Mouse (Mus musculus): ENCODE measurements around the gene 4930523C07Rik.

Gene 4930523C07Rik

DNA sequence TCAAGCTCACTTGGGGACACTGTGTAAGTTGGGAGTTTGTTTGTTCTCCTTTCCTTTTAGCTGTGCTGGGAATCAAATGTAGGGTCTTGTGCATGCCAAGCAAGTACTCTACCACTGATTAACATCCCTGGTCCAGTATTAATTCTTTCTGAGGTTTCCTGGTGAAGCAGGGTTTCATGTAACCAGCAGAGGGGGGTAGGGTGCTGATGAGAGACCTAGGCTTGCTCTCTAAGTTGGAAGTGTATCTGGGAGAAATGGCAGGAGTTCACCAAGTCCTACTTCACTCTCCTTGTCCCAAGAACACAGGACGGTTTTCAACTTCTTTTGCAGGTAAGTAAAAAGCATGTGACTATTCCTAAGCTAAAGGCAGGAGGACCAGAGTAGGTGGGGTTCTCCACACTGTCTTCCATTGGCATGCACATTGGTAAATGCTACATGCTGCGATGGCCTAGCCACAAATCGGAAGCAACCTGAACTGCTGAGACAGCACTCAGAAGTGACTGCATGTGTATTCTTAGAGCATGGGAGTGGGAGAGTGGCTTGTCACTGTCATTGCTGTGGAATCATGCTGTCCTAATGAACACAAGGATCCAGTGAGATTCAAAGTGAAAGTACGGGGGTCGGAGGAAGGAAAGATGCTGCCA is 55.6 kb downstream of the 4930523C07Rik start:
- no peak for DNase-seq (ENCODE audit: low spot score in 2 of 2)

DNA sequence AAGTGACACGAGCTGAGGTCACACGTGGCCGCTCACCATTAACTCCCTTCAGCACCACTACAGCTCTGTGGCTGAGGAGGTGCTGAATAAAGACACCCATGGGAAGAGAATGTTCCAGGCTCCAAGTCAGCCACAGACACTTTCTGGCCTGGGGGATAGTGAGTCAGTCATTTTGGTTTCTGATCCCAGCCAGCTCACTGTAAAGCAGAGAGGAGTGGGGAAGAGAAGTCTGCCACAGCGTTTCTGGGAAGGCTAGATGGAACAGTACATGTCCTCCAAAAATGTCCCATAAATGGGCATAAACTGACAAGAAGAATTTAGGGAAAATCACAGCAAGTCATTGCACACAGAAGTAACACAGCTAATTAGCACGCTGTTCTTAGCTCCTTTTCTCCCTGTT is 56.8 kb downstream of the 4930523C07Rik start:
- DNase-seq (ENCODE audit: low spot score in 2 of 2), result no peak

DNA sequence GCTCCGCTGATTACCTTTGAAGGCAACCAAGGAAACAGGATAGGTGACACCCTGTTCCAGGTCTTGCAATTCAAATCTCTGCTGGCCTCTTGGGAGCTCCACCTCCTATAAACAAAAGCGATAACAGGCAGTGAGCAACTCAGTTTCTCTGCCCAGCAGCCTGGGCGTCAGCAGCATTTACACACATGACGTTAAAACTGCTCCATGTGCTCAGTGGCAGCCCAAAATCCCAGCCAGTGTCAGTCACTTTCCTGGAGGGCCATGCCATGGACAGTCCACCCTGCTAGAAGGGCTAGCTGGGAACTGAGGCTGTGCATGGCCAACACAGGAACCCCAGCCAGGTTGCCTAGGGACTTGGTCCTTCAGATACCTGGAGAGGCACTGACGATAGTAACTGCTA is 61.2 kb downstream of the 4930523C07Rik start:
- DNase-seq (ENCODE audit: low spot score in 2 of 2), result no peak

DNA sequence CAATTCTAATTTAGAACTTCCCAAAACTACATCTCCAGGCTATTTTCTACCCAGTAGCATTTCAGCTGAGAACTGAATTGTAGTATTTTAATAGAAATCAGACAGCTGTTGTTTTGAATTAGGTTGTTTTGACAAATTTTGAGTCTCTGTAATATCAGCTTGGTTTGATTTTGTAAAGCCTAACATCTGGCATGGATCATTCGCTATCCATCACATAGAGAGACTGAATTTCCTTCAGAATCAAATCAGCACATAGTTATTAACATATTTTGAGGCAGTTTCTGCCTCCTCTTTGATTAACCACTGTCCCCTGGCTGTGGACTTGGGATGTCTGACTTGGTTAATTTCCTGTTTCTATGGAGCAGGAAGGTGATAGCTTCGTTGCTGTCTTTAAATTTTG is 64.4 kb downstream of the 4930523C07Rik start:
- no peak for DNase-seq (ENCODE audit: low spot score in 2 of 2)

DNA sequence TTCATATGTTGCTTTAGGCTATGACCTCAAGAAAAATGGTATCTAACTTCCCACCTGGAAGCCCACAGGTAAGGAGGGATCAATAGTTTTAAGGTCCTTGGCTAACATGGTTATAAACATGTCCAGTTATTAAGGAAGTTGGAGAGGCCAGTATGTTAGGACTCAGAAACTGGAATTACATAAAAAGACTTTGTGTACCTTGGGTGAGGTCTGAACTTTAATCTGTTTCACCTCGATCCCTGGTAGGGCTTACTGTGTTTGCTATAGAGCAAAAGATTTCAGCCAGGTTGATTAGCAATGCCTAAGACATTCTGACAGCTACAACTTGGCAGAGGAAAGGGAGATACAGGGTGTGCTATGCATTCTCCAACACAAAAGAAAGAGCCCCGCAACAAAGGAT is 79.8 kb downstream of the 4930523C07Rik start:
- no peak for DNase-seq (ENCODE audit: low spot score in 2 of 2)
